Mouse (Mus musculus): ENCODE measurements around the gene Tmem120b. TPM values are rescaled to one million over a fixed set of nuclear protein-coding genes. Genes with fewer than 3 reads are reported as not detected.

Gene Tmem120b
- total and polyA plus RNA-seq, 3 experiments = 4.8 to 8.0 (median 6.2) TPM

GRCm38 (mm10) chr5:123114109-123114508, 45.9 kb downstream of the Tmem120b start:
- no peaks in the 10 kb centered on the region for H3K9me3 ChIP-seq (replicated peaks; ENCODE audit: low read length)
- H3K79me2 ChIP-seq (replicated peaks; ENCODE audit: control insufficient read depth, extremely low read depth, insufficient read depth, poor library complexity, severe bottlenecking) = no peaks in the 10 kb centered on the region
- H3K4me3 ChIP-seq (replicated peaks in 1 of 3; ENCODE audit: low read depth in 2 of 3, low read length in 2 of 3, poor library complexity in 1 of 3) = no peak overlapping the region
- no peaks in the 10 kb centered on the region for H3K27me3 ChIP-seq (replicated peaks)
- DNase-seq (ENCODE audit: extremely low read depth) = no peak
- in situ Hi-C loops (cut with MboI; ENCODE audit: low pct_ligation_motif_present, low pct_unique_long_range_greater_than_20kb, low sequenced_read_pairs) (no loop called here), dilution Hi-C loops (cut with MboI; ENCODE audit: extremely low pct_ligation_motif_present, extremely low pct_unique_long_range_greater_than_20kb, low sequenced_read_pairs) (no loop called here)
- TF ChIP-seq ZC3H11A (IDR thresholded peaks at IDR 0.05; ENCODE audit: low read depth, low read length) (no peak), E2F4 (IDR thresholded peaks at IDR 0.05; ENCODE audit: insufficient replicate concordance, low read depth, low read length) (no peak), NELFE (IDR thresholded peaks at IDR 0.05; ENCODE audit: low read depth, low read length) (no peak), SIN3A (IDR thresholded peaks at IDR 0.05; ENCODE audit: low read length) (no peak), PAX5 (IDR thresholded peaks at IDR 0.05; ENCODE audit: low read length) (no peak), ZKSCAN1 (IDR thresholded peaks at IDR 0.05; ENCODE audit: borderline replicate concordance, low read depth, low read length) (no peak), BHLHE40 (IDR thresholded peaks at IDR 0.05; ENCODE audit: low read depth, low read length) (no peak), HCFC1 (IDR thresholded peaks at IDR 0.05; ENCODE audit: low read depth, low read length) (no peak), ETS1 (conservative IDR thresholded peaks at IDR 0.05; ENCODE audit: low read depth, low read length) (no peak), JUN (IDR thresholded peaks at IDR 0.05; ENCODE audit: insufficient read depth, low read depth, low read length) (no peak), MYC (IDR thresholded peaks at IDR 0.05; ENCODE audit: low read depth, low read length) (no peak), POLR2A (IDR thresholded peaks at IDR 0.05; ENCODE audit: low read depth, low read length) (no peak), MAFK (IDR thresholded peaks at IDR 0.05; ENCODE audit: insufficient replicate concordance, low read length) (no peak), USF1 (IDR thresholded peaks at IDR 0.05; ENCODE audit: low read depth, low read length) (no peak), TBP (conservative IDR thresholded peaks at IDR 0.05; ENCODE audit: low read depth, low read length) (no peak), ZNF384 (IDR thresholded peaks at IDR 0.05; ENCODE audit: low read depth, low read length) (no peak), POLR2AphosphoS2 (IDR thresholded peaks at IDR 0.05; ENCODE audit: low read depth, low read length) (no peak), USF2 (conservative IDR thresholded peaks at IDR 0.05; ENCODE audit: low read depth, low read length) (no peak), CHD1 (IDR thresholded peaks at IDR 0.05; ENCODE audit: low read depth, low read length) (no peak)
- H3K4me1 ChIP-seq (ENCODE audit: control insufficient read depth in 1 of 2, insufficient read depth in 2 of 2) = peaks cover 0 to 9% of the 10 kb centered on the region in 2 experiments; a peak in 2 of 4 replicates
- H3K36me3 ChIP-seq (replicated peaks in 1 of 2; ENCODE audit: control insufficient read depth in 1 of 2, insufficient read depth in 1 of 2, low read length in 1 of 2) = peaks cover 21 to 69% of the 10 kb centered on the region in 2 experiments
- H3K4me2 ChIP-seq (ENCODE audit: insufficient read depth, low read depth, poor library complexity, severe bottlenecking) = no peak overlapping the region
- H3K9ac ChIP-seq (ENCODE audit: insufficient read depth, low read depth) = no peak overlapping the region
- H3K27ac ChIP-seq (ENCODE audit: insufficient read depth, low read depth) = no peak overlapping the region

GRCm38 (mm10) chr5:123114924-123115323, 46.7 kb downstream of the Tmem120b start:
- Histone ChIP-seq H3K9ac (ENCODE audit: insufficient read depth, low read depth) (no peak overlapping the region), H3K9me3 (replicated peaks; ENCODE audit: low read length) (no peaks in the 10 kb centered on the region), H3K4me1 (ENCODE audit: control insufficient read depth in 1 of 2, insufficient read depth in 2 of 2) (peaks cover 0 to 8% of the 10 kb centered on the region in 2 experiments; a peak in 2 of 4 replicates), H3K4me2 (ENCODE audit: insufficient read depth, low read depth, poor library complexity, severe bottlenecking) (no peak overlapping the region), H3K36me3 (replicated peaks in 1 of 2; ENCODE audit: control insufficient read depth in 1 of 2, insufficient read depth in 1 of 2, low read length in 1 of 2) (peaks cover 29 to 74% of the 10 kb centered on the region in 2 experiments), H3K27me3 (replicated peaks) (no peaks in the 10 kb centered on the region), H3K4me3 (replicated peaks in 1 of 3; ENCODE audit: low read depth in 2 of 3, low read length in 2 of 3, poor library complexity in 1 of 3) (no peak overlapping the region), H3K27ac (ENCODE audit: insufficient read depth, low read depth) (no peak overlapping the region), H3K79me2 (replicated peaks; ENCODE audit: control insufficient read depth, extremely low read depth, insufficient read depth, poor library complexity, severe bottlenecking) (no peaks in the 10 kb centered on the region)
- no peak for DNase-seq (ENCODE audit: extremely low read depth)
- TF ChIP-seq CTCF (conservative IDR thresholded peaks at IDR 0.05 in 1 of 2, IDR thresholded peaks at IDR 0.05 in 1 of 2; ENCODE audit: low read depth in 2 of 2, low read length in 2 of 2) (peak in 1 of 2 experiments; percentile 72; a peak in 2 of 4 replicates), CHD1 (IDR thresholded peaks at IDR 0.05; ENCODE audit: low read depth, low read length) (no peak), ETS1 (conservative IDR thresholded peaks at IDR 0.05; ENCODE audit: low read depth, low read length) (no peak), SMC3 (IDR thresholded peaks at IDR 0.05; ENCODE audit: low read depth, low read length) (peak; percentile 75), RAD21 (IDR thresholded peaks at IDR 0.05; ENCODE audit: low read depth, low read length) (peak; percentile 59)
- dilution Hi-C loops (cut with MboI; ENCODE audit: extremely low pct_ligation_motif_present, extremely low pct_unique_long_range_greater_than_20kb, low sequenced_read_pairs) = no loop called here
- in situ Hi-C loops (cut with MboI; ENCODE audit: low pct_ligation_motif_present, low pct_unique_long_range_greater_than_20kb, low sequenced_read_pairs) = no loop called here

All from CH12.LX (cell line).